ENCODE assay signal across 8 mouse cellular contexts in genomic region chr12:87052661-87053321, GRCm38 (mm10). TPM values are rescaled to one million over a fixed set of nuclear protein-coding genes. Genes with fewer than 3 reads are reported as not detected.
DNase-seq lines count a peak whose midpoint lies in the region; ATAC-seq and TF ChIP-seq lines count a peak whose summit lies in the region.
"Had no signal": no experiment of that assay in that cellular context is flagged by ENCODE, and none has a peak within 500 bp of the region (broad histone marks: within the 10 kb centered on the region; RNA-seq: fewer than 3 reads in every experiment).

No protein-coding gene starts in this region.

- peak; percentile 72 for ATAC-seq in forebrain, embryonic 14.5 days
- ATAC-seq in hindbrain, embryonic 13.5 days (ENCODE audit: low FRiP score): 0 out of 2 replicates have a peak, but pooled peaks have one; percentile 51
- peak; percentile 66 for ATAC-seq in midbrain, embryonic 13.5 days

- no peak overlapping the region for H3K4me2 ChIP-seq in forebrain, embryonic 14.5 days (ENCODE audit: low read length)
- no peak overlapping the region for H3K4me2 ChIP-seq in hindbrain, embryonic 13.5 days
- H3K4me2 ChIP-seq in midbrain, embryonic 13.5 days (replicated peaks): no peak overlapping the region

- H3K9me3 ChIP-seq in forebrain, embryonic 14.5 days (replicated peaks; ENCODE audit: control insufficient read depth, low read length): no peaks in the 10 kb centered on the region
- no peaks in the 10 kb centered on the region for H3K9me3 ChIP-seq in hindbrain, embryonic 13.5 days
- H3K9me3 ChIP-seq in midbrain, embryonic 13.5 days: no peaks in the 10 kb centered on the region

- H3K4me1 ChIP-seq in forebrain, embryonic 14.5 days (ENCODE audit: control insufficient read depth, insufficient read depth, low read length): no peaks in the 10 kb centered on the region
- peaks cover 8% of the 10 kb centered on the region for H3K4me1 ChIP-seq in hindbrain, embryonic 13.5 days (replicated peaks)
- no peaks in the 10 kb centered on the region for H3K4me1 ChIP-seq in midbrain, embryonic 13.5 days (replicated peaks)
- H3K4me1 ChIP-seq in small intestine, adult 2 months (ENCODE audit: control insufficient read depth, insufficient read depth, insufficient read length, low read length): no peaks in the 10 kb centered on the region

- no peak overlapping the region for H3K4me3 ChIP-seq in forebrain, embryonic 14.5 days (ENCODE audit: low read depth, low read length)
- no peak overlapping the region for H3K4me3 ChIP-seq in hindbrain, embryonic 13.5 days
- no peak overlapping the region for H3K4me3 ChIP-seq in midbrain, embryonic 13.5 days (replicated peaks)
- no peak overlapping the region for H3K4me3 ChIP-seq in small intestine, adult 2 months (ENCODE audit: low read depth, low read length)
- H3K4me3 ChIP-seq: myocyte had no signal

- H3K27me3 ChIP-seq in forebrain, embryonic 14.5 days (replicated peaks; ENCODE audit: control insufficient read depth, insufficient read depth, low read length): peaks cover 3% of the 10 kb centered on the region; the same call in 1 of the 2 replicates
- peaks cover 34% of the 10 kb centered on the region for H3K27me3 ChIP-seq in hindbrain, embryonic 13.5 days
- peaks cover 25% of the 10 kb centered on the region for H3K27me3 ChIP-seq in midbrain, embryonic 13.5 days
- no peaks in the 10 kb centered on the region for H3K27me3 ChIP-seq in small intestine, adult 2 months (ENCODE audit: control insufficient read depth, insufficient read depth, low read length)

- WGBS in forebrain, embryonic 14.5 days: 30% methylated on average over 11 of the region's 16 CpGs
- 28% methylated on average over 12 of the region's 16 CpGs for WGBS in hindbrain, embryonic 13.5 days
- WGBS in midbrain, embryonic 13.5 days: 25% methylated on average over 9 of the region's 16 CpGs
- WGBS in small intestine, adult 2 months: 26% methylated on average over 14 of the region's 16 CpGs

- H3K27ac ChIP-seq in forebrain, embryonic 14.5 days (ENCODE audit: low read depth, low read length): no peak overlapping the region
- H3K27ac ChIP-seq in hindbrain, embryonic 13.5 days: no peak overlapping the region
- no peak overlapping the region for H3K27ac ChIP-seq in midbrain, embryonic 13.5 days
- H3K27ac ChIP-seq in small intestine, adult 2 months (ENCODE audit: insufficient read depth, low read depth, low read length): no peak overlapping the region

- H3K36me3 ChIP-seq in forebrain, embryonic 14.5 days (ENCODE audit: control insufficient read depth, insufficient read depth, low read length): no peaks in the 10 kb centered on the region
- H3K36me3 ChIP-seq in hindbrain, embryonic 13.5 days: no peaks in the 10 kb centered on the region
- no peaks in the 10 kb centered on the region; the same call in 1 of the 2 replicates for H3K36me3 ChIP-seq in midbrain, embryonic 13.5 days
- no peaks in the 10 kb centered on the region for H3K36me3 ChIP-seq in small intestine, adult 2 months (ENCODE audit: control insufficient read depth, insufficient read depth, low read length)

- TF ChIP-seq CTCF in small intestine, adult 2 months (IDR thresholded peaks at IDR 0.05; ENCODE audit: extremely low read depth, insufficient read length, insufficient replicate concordance, low read depth, low read length): peak; percentile 65; the same call in 1 of the 2 replicates

- no peak overlapping the region for H3K9ac ChIP-seq in forebrain, embryonic 14.5 days (ENCODE audit: low read length)
- no peak overlapping the region for H3K9ac ChIP-seq in hindbrain, embryonic 13.5 days
- no peak overlapping the region for H3K9ac ChIP-seq in midbrain, embryonic 13.5 days (replicated peaks)

- intact Hi-C loops in left cerebral cortex, postnatal 10 days (cut with DNase I): loop anchor here (2.0 to 5.0 kb wide), 2 partner anchors 52 to 285 kb away; no protein-coding TSS in a partner anchor

- no peak for TF ChIP-seq POLR2A in small intestine, adult 2 months (IDR thresholded peaks at IDR 0.05; ENCODE audit: low read depth, low read length)

- DNase-seq in NIH3T3 (ENCODE audit: low read depth): peak; percentile 86
- peak; percentile 50 for DNase-seq in c-Kit-positive CD71-positive TER-119-positive erythroid progenitor cells, embryonic 14.5 days (ENCODE audit: low spot score)
- peak; percentile 76 for DNase-seq in forebrain, embryonic 14.5 days (ENCODE audit: low spot score)
- DNase-seq in left cerebral cortex, postnatal 10 days (ENCODE audit: extremely low spot score in 1 of 2, low spot score in 2 of 2): peak; percentile 90 to 91

RNA-seq across cellular contexts. Expression of gene Tmem63c, which starts 31.7 kb away (rescaled TPM):
- polyA plus RNA-seq in forebrain, embryonic 14.5 days (2014; fragmentation: Nextera tagmentation; extraction: Ambion mirVana): 5.9 and 8.9 TPM in 2 replicates
- 6.8 and 7.3 TPM in 2 replicates for polyA plus RNA-seq in hindbrain, embryonic 13.5 days (2015; fragmentation: Nextera tagmentation; extraction: Ambion mirVana)
- total RNA-seq in left cerebral cortex, postnatal 10 days (2021): 10 to 100 TPM; 41.9 to 46.4 TPM
- polyA plus RNA-seq in midbrain, embryonic 13.5 days (2015; fragmentation: Nextera tagmentation; extraction: Ambion mirVana): 3.7 and 4.3 TPM in 2 replicates
- polyA plus RNA-seq in small intestine, adult 2 months (2012; rRNA removed): 0.14 and 0.32 TPM in 2 replicates
- polyA plus RNA-seq: myocyte had no signal

RNA-seq across cellular contexts. Expression of gene Ngb, which starts 49.5 kb away (rescaled TPM):
- polyA plus RNA-seq in forebrain, embryonic 14.5 days (2014; fragmentation: Nextera tagmentation; extraction: Ambion mirVana): 1.8 and 2.0 TPM in 2 replicates
- polyA plus RNA-seq in hindbrain, embryonic 13.5 days (2015; fragmentation: Nextera tagmentation; extraction: Ambion mirVana): 0.94 and 1.2 TPM in 2 replicates
- 1 to 10 TPM; 9.3 to 10.0 TPM for total RNA-seq in left cerebral cortex, postnatal 10 days (2021)
- 1.3 and 1.6 TPM in 2 replicates for polyA plus RNA-seq in midbrain, embryonic 13.5 days (2015; fragmentation: Nextera tagmentation; extraction: Ambion mirVana)
- polyA plus RNA-seq in small intestine, adult 2 months (2012; rRNA removed): 1.2 and 3.0 TPM in 2 replicates
